Mouse (Mus musculus) spleen, postnatal 4 days (tissue): ENCODE data around the gene Pakap.
A peak's percentile ranks its signal among the peaks of the same experiment; 100 is the strongest.
"Not testable (repeated sequence)": the region's sequence is repeated elsewhere in the genome, so short reads cannot be mapped to it uniquely, and the experiment has no call there.

Experiments
- DNase-seq, 2 experiments: peaks; one replicate each; pipeline ENCODE4 v3.0.0; 2022; ENCODE audit warnings: low spot score in 2 of 2

The Pakap gene

DNA sequence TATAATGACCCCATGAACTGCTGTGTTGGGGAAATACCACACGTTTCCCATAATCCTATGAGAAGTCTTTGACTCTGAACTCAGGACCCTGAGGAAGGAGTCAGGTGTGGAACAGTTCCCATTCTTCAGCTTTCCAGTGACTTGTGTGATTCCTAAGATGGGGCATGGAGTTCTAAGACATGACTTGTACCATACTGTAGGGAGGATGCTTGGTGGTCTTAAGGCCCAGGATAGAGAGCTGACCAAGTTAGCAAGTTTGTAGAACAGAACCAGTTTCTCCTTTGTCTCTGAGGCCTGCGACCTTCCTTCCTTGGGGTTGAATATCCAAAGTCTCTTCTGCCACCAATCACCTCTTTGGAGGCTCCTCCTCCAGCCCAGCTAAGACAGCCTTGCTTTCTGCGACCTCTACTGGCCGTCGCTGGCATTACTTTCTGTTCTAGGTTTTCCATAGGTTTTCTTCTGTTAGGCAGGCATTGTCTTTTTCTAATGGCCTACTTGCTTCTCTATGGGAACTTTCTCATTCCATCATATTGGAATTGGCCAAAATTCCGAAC lies 311.9 kb downstream of the Pakap start:
- DNase-seq = peak; percentile 70 to 89

- DNase-seq = no peak
These were observed 315.8 kb downstream of the Pakap start for GRCm38 (mm10) chr4:57883520-57884421.

- DNase-seq = no peak
These were observed 316.5 kb downstream of the Pakap start for GRCm38 (mm10) chr4:57884511-57884910.

GRCm38 (mm10) chr4:57885186-57885585 lies 317.2 kb downstream of the Pakap start:
- no peak for DNase-seq

DNA sequence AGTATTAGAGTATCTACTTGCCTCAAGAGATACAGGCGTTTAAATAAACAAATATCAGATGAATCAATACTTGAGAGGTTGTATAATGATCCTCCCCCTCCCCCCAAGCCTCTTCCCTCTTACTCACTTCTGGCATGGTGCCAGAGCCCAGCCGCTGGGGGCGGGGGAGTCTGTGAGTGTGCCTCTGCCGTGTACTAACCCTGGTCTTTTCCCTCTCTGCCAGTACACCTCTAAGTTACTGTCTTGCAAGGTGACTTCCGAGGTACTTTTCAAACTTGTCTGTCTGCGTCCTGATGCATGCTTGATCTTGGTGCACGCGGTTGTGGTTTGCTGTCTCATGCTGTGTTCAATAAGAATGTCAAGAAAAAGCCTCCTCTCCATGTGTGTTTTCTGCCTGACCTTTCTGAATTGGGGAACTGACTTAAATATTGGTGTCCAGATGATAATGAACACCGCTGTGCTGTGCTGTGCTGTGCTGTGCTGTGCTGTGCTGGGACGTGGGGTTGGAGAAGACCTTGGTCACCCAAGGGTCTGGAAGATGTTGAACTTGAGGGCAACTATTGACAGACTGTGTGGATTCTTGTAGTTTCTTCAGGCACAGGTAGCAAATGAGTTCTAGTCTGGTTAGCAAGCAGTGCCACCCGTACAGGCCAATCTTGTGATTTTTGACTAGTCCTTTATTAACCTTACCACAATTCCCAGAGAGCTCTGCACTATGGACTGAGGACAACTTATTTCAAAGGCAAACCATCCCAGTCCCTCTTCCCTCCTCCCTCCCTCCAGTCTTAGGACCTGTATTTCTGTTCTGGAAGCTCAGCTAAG lies 318.3 kb downstream of the Pakap start:
- DNase-seq = no peak

GRCm38 (mm10) chr4:57886888-57887230 lies 318.9 kb downstream of the Pakap start:
- DNase-seq = no peak

- no peak for DNase-seq
These were observed 320.3 kb downstream of the Pakap start for GRCm38 (mm10) chr4:57888246-57888645.

DNA sequence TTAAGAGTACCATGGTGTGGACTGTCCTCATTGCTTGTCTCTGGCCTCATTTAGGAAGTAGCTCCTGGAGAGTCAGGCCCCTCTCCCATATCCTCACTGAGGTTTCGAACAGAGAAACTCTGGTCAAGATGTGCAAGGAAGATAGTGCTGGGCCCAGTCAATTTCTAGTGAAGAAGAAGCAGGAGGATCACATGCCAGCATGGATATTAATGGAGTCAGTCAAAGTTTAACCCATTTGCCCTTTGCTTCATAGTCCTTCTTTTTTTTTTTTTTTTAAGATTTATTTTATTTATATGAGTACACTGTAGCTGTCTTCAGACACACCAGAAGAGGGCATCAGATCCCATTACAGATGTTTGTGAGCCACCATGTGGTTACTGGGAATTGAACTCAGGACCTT lies 321.0 kb downstream of the Pakap start:
- DNase-seq = not testable (repeated sequence)

DNA sequence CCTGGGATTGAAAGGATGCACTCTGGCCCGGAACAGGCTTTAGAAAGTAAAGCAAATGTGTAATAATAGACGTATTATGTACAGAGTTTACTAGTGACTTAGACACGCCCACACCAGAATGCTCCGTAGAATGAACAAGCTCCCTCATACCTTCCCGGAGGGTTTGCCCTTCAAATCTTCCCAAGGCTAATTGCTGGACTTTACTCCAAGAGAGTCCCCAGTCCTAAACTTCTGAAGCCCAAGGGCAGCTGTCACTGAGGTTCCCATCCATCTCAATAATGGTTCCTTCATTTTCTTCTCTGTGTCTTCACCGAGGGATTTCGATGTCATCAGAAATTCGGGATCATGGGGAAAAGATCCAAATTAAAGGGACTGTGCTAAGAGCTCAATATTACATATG lies 321.8 kb downstream of the Pakap start:
- no peak for DNase-seq

- no peak for DNase-seq
These were observed 324.1 kb downstream of the Pakap start for GRCm38 (mm10) chr4:57892001-57892586.

GRCm38 (mm10) chr4:57895140-57895539 lies 327.2 kb downstream of the Pakap start:
- DNase-seq = no peak

DNA sequence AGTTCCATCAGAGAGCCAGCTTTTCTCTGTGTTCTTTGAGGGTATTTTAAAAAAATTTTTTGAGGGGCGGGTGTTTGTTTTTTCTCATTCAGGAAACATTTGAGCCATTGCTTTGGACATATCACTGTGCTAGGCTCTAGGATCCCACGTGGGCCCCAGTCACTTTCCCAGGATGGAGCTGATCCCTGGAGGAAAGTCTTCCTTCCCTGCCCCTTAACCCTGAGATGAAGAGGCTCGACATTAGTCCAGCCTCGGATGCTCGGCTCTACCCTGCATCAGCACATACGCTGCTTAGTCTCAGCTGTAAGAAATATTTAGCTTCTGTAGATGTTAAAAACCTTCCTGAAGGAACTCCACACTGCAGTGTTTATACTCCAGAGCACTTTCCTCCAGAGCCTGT lies 327.9 kb downstream of the Pakap start:
- DNase-seq = no peak

DNA sequence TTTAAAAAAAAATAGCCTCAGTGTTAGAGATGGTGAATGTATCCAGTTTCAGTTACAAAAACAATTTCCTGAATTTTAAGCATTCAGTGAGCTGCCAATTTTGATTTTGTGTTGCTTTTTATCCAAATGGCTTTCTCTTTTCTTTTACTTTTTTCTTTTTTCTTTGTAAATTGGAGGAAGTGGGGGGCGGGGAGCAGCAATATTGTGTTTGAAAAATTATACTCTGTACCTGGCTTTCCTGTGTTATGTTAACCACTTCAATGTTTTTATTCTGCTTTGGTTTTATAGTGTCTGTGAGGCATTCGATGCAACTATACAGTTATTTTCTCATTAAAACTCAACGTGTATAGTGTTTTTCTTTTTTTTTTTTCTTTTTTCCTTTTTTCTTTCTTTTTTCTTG lies 328.7 kb downstream of the Pakap start:
- no peak for DNase-seq

- no peak for DNase-seq
These were observed 333.2 kb downstream of the Pakap start for GRCm38 (mm10) chr4:57901210-57901609.

DNA sequence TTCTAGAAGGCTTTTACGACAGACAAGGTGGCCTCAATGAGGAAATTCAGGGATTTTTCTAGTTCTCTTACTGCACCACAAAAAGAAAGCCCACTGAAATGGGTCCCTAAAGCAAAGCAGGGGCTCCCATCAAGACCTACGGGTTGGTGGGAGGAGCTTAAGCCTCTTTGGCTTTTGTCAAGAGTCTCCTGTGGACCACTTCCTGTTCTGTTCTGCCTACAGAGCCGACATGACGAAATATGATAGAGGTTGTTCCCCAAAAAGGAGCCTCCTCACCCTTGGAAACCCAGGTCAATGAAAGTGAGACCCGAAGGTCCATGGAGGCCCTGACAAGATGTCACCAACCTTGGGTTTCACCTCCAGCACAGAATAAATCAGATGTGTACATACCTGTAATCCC lies 334.6 kb downstream of the Pakap start:
- DNase-seq = no peak

DNA sequence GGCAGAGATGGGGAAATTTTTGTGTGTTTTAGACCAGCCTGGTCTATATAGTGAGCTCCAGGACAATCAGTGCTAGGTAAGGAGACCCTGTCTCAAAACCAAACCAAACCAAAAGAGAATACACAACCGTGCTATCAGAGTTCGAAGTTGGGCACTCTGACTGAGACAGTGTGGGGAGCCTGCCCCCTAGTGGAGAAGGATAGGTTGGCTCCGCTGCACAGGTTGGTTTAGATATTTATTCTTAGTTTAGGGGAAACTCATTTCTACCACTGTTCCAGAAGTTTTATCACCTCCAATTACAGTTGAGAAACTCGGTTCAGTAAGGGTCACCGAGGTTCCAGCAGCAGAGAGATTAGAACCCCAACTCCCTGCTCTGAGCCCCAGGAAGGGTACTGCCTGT lies 336.2 kb downstream of the Pakap start:
- DNase-seq = peak; percentile 48 to 84

DNA sequence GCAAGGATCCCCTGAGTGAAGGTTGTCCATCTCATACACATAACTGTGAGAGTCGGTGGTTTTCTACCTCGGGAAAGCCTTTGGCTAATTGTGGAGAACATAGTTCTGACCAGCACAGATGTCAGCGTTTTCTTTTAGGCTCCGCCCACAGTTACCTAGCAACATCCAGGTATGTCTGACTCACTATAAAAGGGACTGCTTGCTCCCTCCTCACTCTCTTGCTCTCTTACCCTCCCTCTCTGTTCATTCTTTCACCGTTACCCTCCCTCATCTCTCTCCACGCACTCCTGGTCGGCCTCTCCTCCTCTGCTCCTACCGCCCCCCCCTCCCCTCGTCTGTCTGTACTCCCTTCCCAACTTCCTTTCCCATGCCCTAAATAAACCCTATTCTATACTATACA lies 336.7 kb downstream of the Pakap start:
- DNase-seq = no peak

- no peak for DNase-seq
These were observed 338.7 kb downstream of the Pakap start for GRCm38 (mm10) chr4:57906708-57907107.

- no peak for DNase-seq
These were observed 340.9 kb downstream of the Pakap start for GRCm38 (mm10) chr4:57908860-57909259.

DNA sequence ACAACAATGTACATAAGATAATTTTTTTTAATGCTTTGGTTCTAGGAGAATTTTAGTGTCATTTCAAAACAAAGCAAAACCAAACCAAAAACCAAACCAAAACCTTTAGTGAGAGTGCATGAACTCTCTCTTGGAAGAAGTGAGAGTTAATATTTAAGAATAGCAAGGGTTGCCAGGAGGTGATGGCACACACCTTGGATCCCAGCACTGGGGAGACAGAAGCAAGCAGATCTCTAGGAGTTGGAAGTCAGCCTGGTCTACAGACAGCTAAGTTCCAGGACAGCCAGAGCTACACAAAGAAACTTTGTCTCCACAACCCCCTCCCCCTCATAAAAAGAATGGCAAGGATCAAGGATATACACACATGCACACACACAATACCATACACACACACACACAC lies 345.0 kb downstream of the Pakap start:
- DNase-seq = no peak

GRCm38 (mm10) chr4:57914193-57915190 lies 346.5 kb downstream of the Pakap start:
- no peak for DNase-seq
